Mouse (Mus musculus) ES-Bruce4 (cell line): ENCODE measurements around the gene Lyar. TPM values are rescaled to one million over a fixed set of nuclear protein-coding genes. Genes with fewer than 3 reads are reported as not detected.
A peak's percentile ranks its signal among the peaks of the same experiment; 100 is the strongest.

Experiments used
- H3K27ac ChIP-seq: 2 replicates; pipeline ENCODE4 v1.5.1; 2012; ENCODE audit warnings: low read length, inconsistent platforms; ENCODE audit not compliant: insufficient read depth
- H3K27me3 ChIP-seq: 2 replicates; pipeline ENCODE4 v1.6.1; 2012; ENCODE audit warnings: mild to moderate bottlenecking, low read length, inconsistent platforms; ENCODE audit not compliant: control insufficient read depth, poor library complexity, insufficient read depth, severe bottlenecking
- H3K36me3 ChIP-seq: 2 replicates; pipeline ENCODE4 v1.6.1; 2012; ENCODE audit warnings: inconsistent platforms, mild to moderate bottlenecking, low read length, moderate library complexity; ENCODE audit not compliant: control insufficient read depth, poor library complexity, insufficient read depth, severe bottlenecking
- H3K4me1 ChIP-seq: one replicate; pipeline ENCODE4 v1.8.1; 2011; ENCODE audit warnings: low read length; ENCODE audit not compliant: control insufficient read depth, insufficient read depth
- H3K4me3 ChIP-seq: 2 replicates; pipeline ENCODE4 v1.5.1; 2011; ENCODE audit warnings: low read depth, mild to moderate bottlenecking, low read length
- H3K9ac ChIP-seq: 2 replicates; pipeline ENCODE4 v1.6.1; 2012; ENCODE audit warnings: low read depth, mild to moderate bottlenecking, inconsistent platforms; ENCODE audit not compliant: poor library complexity, severe bottlenecking
- H3K9me3 ChIP-seq: replicated peaks from 2 replicates; pipeline ENCODE4 v1.6.1; 2012; ENCODE audit warnings: mild to moderate bottlenecking, low read length, inconsistent platforms; ENCODE audit not compliant: control insufficient read depth, poor library complexity, insufficient read depth, severe bottlenecking
- CTCF ChIP-seq: IDR thresholded peaks from one replicate; pipeline ENCODE4 v1.8.1; 2011; ENCODE audit warnings: low read depth, low read length
- EP300 ChIP-seq: IDR thresholded peaks from 2 replicates; pipeline ENCODE4 v1.6.1; 2011; ENCODE audit warnings: low read depth, low read length; ENCODE audit not compliant: insufficient read depth
- POLR2A ChIP-seq: IDR thresholded peaks from one replicate; pipeline ENCODE4 v1.8.1; 2011; ENCODE audit warnings: low read length; ENCODE audit not compliant: insufficient read depth
- polyA plus RNA-seq: library from polyadenylated mRNA; stranded (reverse); fragments of >200 nt; gene quantifications from 2 replicates; pipeline ENCODE4 v1.2.4, GENCODE M21; 2011; ENCODE audit warnings: low read depth; ENCODE audit not compliant: missing spikeins, insufficient read depth, insufficient read length

Lyar gene
- polyA plus RNA-seq, 1 experiment = 208 TPM

DNA sequence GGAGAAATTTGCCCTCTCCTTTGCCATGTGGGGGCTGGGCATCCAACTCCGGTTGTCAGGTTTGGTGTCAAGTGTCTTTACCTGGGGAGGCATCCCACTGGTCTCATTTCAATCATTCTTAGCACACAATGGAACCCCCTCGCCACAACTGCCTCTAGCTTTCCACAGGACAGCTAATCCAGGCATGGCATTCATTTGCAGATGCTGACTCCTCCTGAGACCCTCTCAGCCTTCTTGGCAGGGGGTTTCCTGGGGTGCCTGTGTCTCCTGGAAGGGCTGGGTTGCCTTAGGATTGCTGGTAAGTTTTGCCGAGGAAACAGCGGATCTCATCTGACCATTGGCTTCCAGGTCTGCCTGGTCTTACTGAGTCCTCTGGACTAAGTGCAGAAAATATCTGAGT is 55.5 kb downstream of the Lyar start, which contains the start of gene Otop1:
Otop1 (plus strand) TSS at position 202 of the 400 bp plus-strand sequence.
- no peaks in the 10 kb centered on the region for H3K9me3 ChIP-seq

DNA sequence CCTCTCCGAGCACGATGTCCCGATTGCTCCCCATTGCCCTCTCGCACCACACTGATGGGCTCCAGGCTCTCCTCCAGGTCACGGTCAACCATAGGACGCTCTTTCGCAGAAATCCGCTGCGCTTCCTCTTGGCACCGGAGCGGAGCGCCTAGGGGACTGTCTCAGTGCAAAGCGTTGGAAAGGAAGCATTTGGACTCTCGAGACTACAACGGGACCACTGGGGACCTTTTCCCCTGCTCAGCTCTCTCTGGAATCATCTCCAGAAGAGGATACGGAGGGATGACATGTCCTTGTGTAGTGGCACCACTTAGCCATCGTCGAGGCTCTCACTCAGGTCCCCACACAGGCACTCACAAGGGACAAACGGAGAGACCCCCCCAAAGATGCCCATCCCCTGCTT is 56.2 kb downstream of the Lyar start:
- TF ChIP-seq POLR2A (no peak), CTCF (no peak), EP300 (no peak)
- Histone ChIP-seq H3K27me3 (peaks cover 8% of the 10 kb centered on the region), H3K9me3 (no peaks in the 10 kb centered on the region), H3K4me1 (no peaks in the 10 kb centered on the region), H3K27ac (no peak overlapping the region), H3K9ac (no peak overlapping the region), H3K36me3 (no peaks in the 10 kb centered on the region), H3K4me3 (peak overlapping the region; percentile 15; the same call in 1 of the 2 replicates)

More for the DNA sequence above, 55.5 kb downstream of the Lyar start, which contains the start of gene Otop1:
- H3K36me3 ChIP-seq = no peaks in the 10 kb centered on the region
- no peak within 1 kb of the TSS for H3K9ac ChIP-seq
- no peaks in the 10 kb centered on the region for H3K4me1 ChIP-seq
- peak within 1 kb of the TSS; percentile 15; the same call in 1 of the 2 replicates for H3K4me3 ChIP-seq
- H3K27ac ChIP-seq = no peak within 1 kb of the TSS
- TF ChIP-seq CTCF (no peak), EP300 (peak; percentile 66), POLR2A (no peak)
- H3K27me3 ChIP-seq = peaks cover 8% of the 10 kb centered on the region

DNA sequence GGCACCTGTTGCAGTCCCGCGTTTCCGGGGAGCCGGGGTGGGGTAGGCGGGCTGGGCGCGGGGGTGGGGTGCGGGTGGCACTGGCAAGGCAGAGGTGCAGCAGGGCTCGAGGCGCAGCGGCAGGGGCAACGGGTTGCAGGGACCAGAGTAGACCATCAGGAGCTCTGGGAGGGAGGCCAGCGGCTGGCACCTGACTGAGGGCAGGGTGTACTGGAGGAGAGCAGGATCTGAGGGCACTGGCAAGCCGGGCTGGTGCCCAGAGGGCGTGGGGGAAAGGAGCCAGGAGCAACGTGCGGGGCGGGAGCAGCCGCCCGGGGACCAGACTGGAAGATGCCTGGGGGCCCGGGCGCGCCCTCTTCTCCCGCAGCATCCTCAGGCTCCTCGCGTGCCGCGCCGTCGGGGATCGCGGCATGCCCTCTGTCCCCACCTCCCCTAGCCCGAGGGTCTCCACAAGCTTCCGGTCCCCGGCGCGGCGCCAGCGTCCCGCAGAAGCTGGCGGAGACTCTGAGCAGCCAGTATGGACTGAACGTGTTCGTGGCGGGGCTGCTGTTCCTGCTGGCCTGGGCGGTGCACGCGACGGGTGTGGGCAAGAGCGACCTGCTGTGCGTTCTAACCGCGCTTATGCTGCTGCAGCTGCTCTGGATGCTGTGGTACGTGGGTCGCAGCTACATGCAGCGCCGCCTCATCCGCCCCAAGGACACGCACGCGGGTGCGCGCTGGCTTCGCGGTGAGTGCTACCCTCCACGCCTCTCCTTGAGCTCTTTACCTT is 57.0 kb downstream of the Lyar start:
- H3K27me3 ChIP-seq = peaks cover 8% of the 10 kb centered on the region
- H3K4me1 ChIP-seq = no peaks in the 10 kb centered on the region
- H3K36me3 ChIP-seq = no peaks in the 10 kb centered on the region
- H3K9me3 ChIP-seq = no peaks in the 10 kb centered on the region
- no peak for TF ChIP-seq POLR2A
- TF ChIP-seq CTCF = no peak
- TF ChIP-seq EP300 = no peak
- peak overlapping the region; percentile 49 for H3K4me3 ChIP-seq
- H3K9ac ChIP-seq = no peak overlapping the region
- no peak overlapping the region for H3K27ac ChIP-seq

DNA sequence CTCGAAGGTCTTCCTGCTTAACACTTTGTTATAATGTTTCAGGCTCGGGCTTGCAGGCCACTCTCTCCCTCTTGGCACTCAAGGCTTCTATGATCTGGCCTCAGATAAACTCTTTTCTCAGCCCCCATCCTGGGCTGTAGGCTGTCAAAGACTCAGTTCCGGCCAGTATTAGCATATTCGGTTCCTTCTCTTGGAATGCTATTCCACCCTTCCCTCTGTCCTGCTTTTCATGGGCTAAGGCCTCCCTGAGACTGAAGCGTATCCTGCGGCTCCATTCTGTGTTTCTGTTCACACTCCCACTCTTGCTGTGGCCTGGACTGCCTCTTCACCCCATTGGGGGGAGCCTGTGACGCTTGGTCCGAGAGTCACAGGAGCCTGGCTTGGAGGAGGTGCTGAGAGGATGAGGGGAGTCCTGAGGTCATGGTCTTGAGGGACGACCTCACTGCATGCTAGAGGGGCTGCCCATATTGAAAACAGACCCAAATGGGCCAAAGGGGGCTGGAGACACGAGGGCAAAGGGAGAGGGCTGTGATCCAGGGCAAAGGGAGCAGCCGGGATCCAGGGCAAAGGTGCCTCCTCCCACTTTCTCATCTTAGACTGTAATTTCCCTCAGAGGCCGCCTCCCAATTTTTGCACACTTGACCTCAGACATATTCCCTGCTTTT is 57.8 kb downstream of the Lyar start:
- H3K9ac ChIP-seq = no peak overlapping the region
- H3K27me3 ChIP-seq = peaks cover 8% of the 10 kb centered on the region
- H3K4me1 ChIP-seq = no peaks in the 10 kb centered on the region
- no peaks in the 10 kb centered on the region for H3K36me3 ChIP-seq
- peak overlapping the region; percentile 49 for H3K4me3 ChIP-seq
- TF ChIP-seq POLR2A (no peak), EP300 (no peak), CTCF (no peak)
- no peak overlapping the region for H3K27ac ChIP-seq
- no peaks in the 10 kb centered on the region for H3K9me3 ChIP-seq

DNA sequence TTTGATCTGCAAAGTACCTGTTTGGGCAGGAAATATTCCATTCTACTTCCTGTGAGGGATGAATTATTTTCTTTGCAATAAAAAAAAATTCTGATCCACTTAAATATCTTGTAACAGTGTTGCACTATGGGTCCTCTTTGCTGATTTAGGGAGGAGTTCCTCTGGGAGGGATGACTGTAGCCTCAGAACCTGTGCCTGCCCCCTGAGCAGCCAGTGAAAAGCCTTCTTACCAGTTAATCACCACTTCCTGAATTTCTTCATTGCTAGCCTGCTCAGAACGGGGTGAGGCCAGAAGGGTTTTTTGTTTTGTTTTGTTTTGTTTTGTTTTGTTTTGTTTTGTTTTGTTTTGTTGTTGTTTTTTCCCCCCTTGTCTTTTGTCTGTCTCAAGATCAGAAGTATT is 59.8 kb downstream of the Lyar start:
- no peak for TF ChIP-seq POLR2A
- TF ChIP-seq EP300 = no peak
- TF ChIP-seq CTCF = no peak

More for the DNA sequence above, 59.8 kb downstream of the Lyar start:
- H3K4me3 ChIP-seq = no peak overlapping the region
- H3K36me3 ChIP-seq = no peaks in the 10 kb centered on the region
- peaks cover 8% of the 10 kb centered on the region for H3K27me3 ChIP-seq
- no peak overlapping the region for H3K9ac ChIP-seq
- H3K4me1 ChIP-seq = no peaks in the 10 kb centered on the region
- no peaks in the 10 kb centered on the region for H3K9me3 ChIP-seq
- H3K27ac ChIP-seq = no peak overlapping the region

Other genes with a start within 250 kb of the Lyar start
- 15.3 and 17.6 TPM in 2 replicates for gene Stx18, start 181.7 kb upstream of the Lyar start, polyA plus RNA-seq
- 0.81 and 1.0 TPM in 2 replicates for gene Nsg1, start 60.6 kb upstream of the Lyar start, polyA plus RNA-seq
- gene Zbtb49, start within 50 bp of the Lyar start, polyA plus RNA-seq = 5.6 and 7.1 TPM in 2 replicates
- gene Tmem128, start 39.7 kb downstream of the Lyar start, polyA plus RNA-seq = 23.4 and 23.9 TPM in 2 replicates
- gene Otop1, start 55.5 kb downstream of the Lyar start, polyA plus RNA-seq = not detected in 2 replicates
- gene Drd5, start 98.9 kb downstream of the Lyar start, polyA plus RNA-seq = not detected in 2 replicates